Mouse (Mus musculus) urinary bladder, adult 18-20 months (tissue): ENCODE measurements around the gene Abtb1.

ENCODE experiments used
- DNase-seq, 2 experiments: peaks; one replicate each; pipeline ENCODE4 v3.0.0; 2022; ENCODE audit warnings: low spot score in 2 of 2, mixed read lengths in 2 of 2

The Abtb1 gene

GRCm38 (mm10) chr6:88803957-88804695 lies 37.7 kb downstream of the Abtb1 start:
- no peak for DNase-seq

- no peak for DNase-seq
Measured at GRCm38 (mm10) chr6:88803051-88803450, 38.7 kb downstream of the Abtb1 start.

- DNase-seq = no peak
Measured at GRCm38 (mm10) chr6:88800735-88801134, 41.0 kb downstream of the Abtb1 start.

- no peak for DNase-seq
Measured at GRCm38 (mm10) chr6:88800191-88800590, 41.6 kb downstream of the Abtb1 start.

- DNase-seq = no peak
Measured at GRCm38 (mm10) chr6:88794561-88794971, 47.2 kb downstream of the Abtb1 start.

GRCm38 (mm10) chr6:88793872-88794271 lies 47.9 kb downstream of the Abtb1 start:
- no peak for DNase-seq

GRCm38 (mm10) chr6:88793243-88793642 lies 48.5 kb downstream of the Abtb1 start:
- no peak for DNase-seq

GRCm38 (mm10) chr6:88792147-88792691 lies 49.6 kb downstream of the Abtb1 start:
- no peak for DNase-seq

GRCm38 (mm10) chr6:88791299-88791698 lies 50.5 kb downstream of the Abtb1 start:
- DNase-seq = no peak

GRCm38 (mm10) chr6:88788219-88788618 lies 53.6 kb downstream of the Abtb1 start:
- no peak for DNase-seq

GRCm38 (mm10) chr6:88787496-88787895 lies 54.3 kb downstream of the Abtb1 start:
- DNase-seq = no peak

- DNase-seq = no peak
Measured at GRCm38 (mm10) chr6:88786732-88787445, 54.9 kb downstream of the Abtb1 start.
